Mouse (Mus musculus) testis, adult 2 months (tissue): Measurements from ENCODE around the gene Dbnl. TPM values are rescaled to one million over a fixed set of nuclear protein-coding genes. Genes with fewer than 3 reads are reported as not detected.

Source experiments
- H3K27ac ChIP-seq: fragments of 200-500 bp; 2 replicates; pipeline ENCODE4 v1.5.1; 2012; ENCODE audit warnings: low read depth, low read length; ENCODE audit not compliant: control insufficient read depth, insufficient read depth
- H3K27me3 ChIP-seq: fragments of 200-500 bp; 2 replicates; pipeline ENCODE4 v1.6.1; 2012; ENCODE audit warnings: mild to moderate bottlenecking, low read length, moderate library complexity; ENCODE audit not compliant: control insufficient read depth, insufficient read depth
- H3K36me3 ChIP-seq: fragments of 200-500 bp; 2 replicates; pipeline ENCODE4 v1.6.1; 2012; ENCODE audit warnings: mild to moderate bottlenecking, low read length; ENCODE audit not compliant: control insufficient read depth, insufficient read depth
- H3K4me1 ChIP-seq: fragments of 200-500 bp; 2 replicates; pipeline ENCODE4 v1.6.1; 2012; ENCODE audit warnings: low read length; ENCODE audit not compliant: control insufficient read depth, insufficient read depth
- H3K4me3 ChIP-seq: fragments of 200-500 bp; 2 replicates; pipeline ENCODE4 v1.5.1; 2012; ENCODE audit warnings: low read depth, mild to moderate bottlenecking, low read length, moderate library complexity, mixed read lengths; ENCODE audit not compliant: control insufficient read depth
- CTCF ChIP-seq: fragments of 200-500 bp; IDR thresholded peaks from 2 replicates; pipeline ENCODE4 v1.5.1; 2012; ENCODE audit warnings: low read depth, mild to moderate bottlenecking, inconsistent platforms, low read length, moderate library complexity; ENCODE audit not compliant: control insufficient read depth, insufficient read depth, insufficient replicate concordance
- POLR2A ChIP-seq: fragments of 200-500 bp; IDR thresholded peaks from 2 replicates; pipeline ENCODE4 v1.6.1; 2012; ENCODE audit warnings: low read depth, mild to moderate bottlenecking, inconsistent platforms, low read length, moderate library complexity; ENCODE audit not compliant: control insufficient read depth
- polyA plus RNA-seq: library from polyadenylated mRNA; depleted of rRNA; stranded (reverse); fragments of >200 nt; gene quantifications from 2 replicates; pipeline ENCODE4 v1.2.3, GENCODE M21; 2012; rRNA removed

Gene Dbnl
- 19.6 and 22.3 TPM in 2 replicates for polyA plus RNA-seq

DNA sequence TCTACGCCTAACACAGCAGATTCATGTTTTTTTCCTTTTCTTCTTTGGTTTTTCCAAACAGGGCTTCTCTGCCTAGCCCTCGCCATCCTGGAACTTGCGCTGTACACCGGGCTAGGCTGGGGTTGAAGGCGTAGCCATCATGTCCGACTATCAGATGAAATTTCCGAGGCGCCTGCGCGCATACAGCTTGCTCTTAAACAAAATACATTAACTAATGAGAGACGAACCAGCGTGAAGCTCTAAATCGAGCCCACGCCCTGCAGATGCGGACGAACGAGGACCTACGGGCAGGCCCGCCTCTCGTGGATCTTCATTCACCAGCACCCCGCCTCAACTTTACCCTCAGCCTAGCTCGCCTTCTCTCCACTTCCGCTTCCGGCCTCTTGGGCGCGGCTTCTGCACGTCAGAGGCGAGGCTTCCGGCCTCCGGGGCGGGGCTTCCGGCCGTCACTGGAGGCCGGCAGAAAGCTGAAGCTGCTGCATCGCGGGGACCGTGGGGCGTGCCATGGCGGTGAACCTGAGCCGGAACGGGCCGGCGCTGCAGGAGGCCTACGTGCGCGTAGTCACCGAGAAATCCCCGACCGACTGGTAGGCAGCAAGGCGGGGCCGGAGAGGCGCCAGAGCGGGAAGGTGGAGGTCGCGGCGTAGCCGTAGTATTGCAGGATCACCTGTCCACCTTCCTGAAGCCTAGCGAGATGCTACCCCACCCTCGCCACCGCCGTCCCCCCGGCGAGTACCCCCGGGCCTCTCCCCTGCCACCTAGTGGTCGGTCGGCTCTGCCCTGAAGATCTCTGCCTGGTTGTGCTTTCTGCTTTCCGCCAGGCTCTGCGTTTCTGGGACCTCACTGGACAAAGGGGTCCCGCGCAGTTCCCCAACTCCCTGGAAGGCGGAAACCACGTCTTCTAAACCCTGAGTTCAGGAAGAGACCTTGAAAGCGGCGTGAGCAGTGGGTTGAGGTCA lies at the start of gene Dbnl:
Dbnl (plus strand) TSS at position 433 of the 959 bp plus-strand sequence.
- peak within 1 kb of the TSS; percentile 89 for H3K27ac ChIP-seq
- H3K4me3 ChIP-seq = peak within 1 kb of the TSS; percentile 93
- H3K27me3 ChIP-seq = no peaks in the 10 kb centered on the region
- no peaks in the 10 kb centered on the region; the same call in 1 of the 2 replicates for H3K36me3 ChIP-seq
- H3K4me1 ChIP-seq = peaks cover 11% of the 10 kb centered on the region
- peak; percentile 56 for TF ChIP-seq CTCF
- peak; percentile 96 for TF ChIP-seq POLR2A

- Histone ChIP-seq H3K27me3 (no peaks in the 10 kb centered on the region), H3K4me1 (peaks cover 14% of the 10 kb centered on the region), H3K27ac (no peak overlapping the region), H3K36me3 (no peaks in the 10 kb centered on the region), H3K4me3 (no peak overlapping the region)
- TF ChIP-seq POLR2A = no peak
- TF ChIP-seq CTCF = no peak
Measured at GRCm38 (mm10) chr11:5738888-5739632, 49.2 kb upstream of the Dbnl start.

- TF ChIP-seq POLR2A (no peak), CTCF (no peak)
- no peaks in the 10 kb centered on the region for H3K27me3 ChIP-seq
- H3K36me3 ChIP-seq = no peaks in the 10 kb centered on the region
- 0 out of 2 replicates have a peak overlapping the region, but pooled peaks have one; percentile 49 for H3K27ac ChIP-seq
- H3K4me3 ChIP-seq = no peak overlapping the region
- H3K4me1 ChIP-seq = peaks cover 14% of the 10 kb centered on the region
Measured at GRCm38 (mm10) chr11:5739846-5740245, 48.4 kb upstream of the Dbnl start.

DNA sequence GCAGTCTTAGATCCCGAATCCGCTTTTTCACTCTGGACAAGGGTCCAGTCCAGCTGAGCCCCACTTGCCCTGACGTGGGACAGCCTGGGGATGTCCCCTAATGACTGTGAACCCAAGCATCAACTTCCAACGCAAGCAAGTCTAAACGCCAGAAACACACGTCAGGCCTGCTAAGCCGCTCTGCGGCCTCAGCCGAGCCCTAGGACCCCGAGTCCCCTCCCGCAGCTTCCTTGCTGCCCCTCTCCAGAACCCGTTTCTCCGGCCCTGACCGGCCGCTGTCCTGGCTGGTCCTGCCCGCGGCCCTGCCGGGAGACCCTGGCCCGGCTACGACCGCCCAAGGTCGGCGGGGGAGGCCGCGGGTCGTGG lies 47.7 kb upstream of the Dbnl start:
- peaks cover 14% of the 10 kb centered on the region for H3K4me1 ChIP-seq
- TF ChIP-seq POLR2A (no peak), CTCF (no peak)
- no peaks in the 10 kb centered on the region for H3K27me3 ChIP-seq
- H3K4me3 ChIP-seq = peak overlapping the region; percentile 82
- no peaks in the 10 kb centered on the region for H3K36me3 ChIP-seq
- peak overlapping the region; percentile 80 for H3K27ac ChIP-seq

- TF ChIP-seq CTCF (no peak), POLR2A (peak; percentile 74)
- Histone ChIP-seq H3K36me3 (no peaks in the 10 kb centered on the region), H3K4me1 (peaks cover 14% of the 10 kb centered on the region), H3K4me3 (peak overlapping the region; percentile 82), H3K27ac (peak overlapping the region; percentile 80), H3K27me3 (no peaks in the 10 kb centered on the region)
Measured at GRCm38 (mm10) chr11:5740965-5741627, 47.2 kb upstream of the Dbnl start.

DNA sequence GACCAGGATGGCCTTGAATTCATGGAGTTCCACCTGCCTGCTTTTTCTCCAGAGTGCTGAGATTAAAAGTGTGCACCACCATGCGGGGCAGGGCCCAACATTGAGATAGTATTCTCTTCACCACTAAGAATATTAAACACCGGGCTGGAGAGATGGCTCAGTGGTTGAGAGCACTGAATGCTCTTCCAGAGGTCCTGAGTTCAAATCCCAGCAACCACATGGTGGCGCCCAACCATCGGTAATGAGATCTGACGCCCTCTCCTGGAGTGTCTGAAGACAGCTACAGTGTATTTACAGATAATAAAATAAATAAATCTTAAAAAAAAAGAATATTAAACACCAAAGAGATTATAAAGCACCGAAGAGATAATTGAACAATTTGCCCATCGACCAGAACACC lies 46.2 kb upstream of the Dbnl start:
- Histone ChIP-seq H3K4me3 (no peak overlapping the region), H3K4me1 (peaks cover 14% of the 10 kb centered on the region), H3K27me3 (no peaks in the 10 kb centered on the region), H3K36me3 (no peaks in the 10 kb centered on the region), H3K27ac (no peak overlapping the region)
- TF ChIP-seq POLR2A = no peak

DNA sequence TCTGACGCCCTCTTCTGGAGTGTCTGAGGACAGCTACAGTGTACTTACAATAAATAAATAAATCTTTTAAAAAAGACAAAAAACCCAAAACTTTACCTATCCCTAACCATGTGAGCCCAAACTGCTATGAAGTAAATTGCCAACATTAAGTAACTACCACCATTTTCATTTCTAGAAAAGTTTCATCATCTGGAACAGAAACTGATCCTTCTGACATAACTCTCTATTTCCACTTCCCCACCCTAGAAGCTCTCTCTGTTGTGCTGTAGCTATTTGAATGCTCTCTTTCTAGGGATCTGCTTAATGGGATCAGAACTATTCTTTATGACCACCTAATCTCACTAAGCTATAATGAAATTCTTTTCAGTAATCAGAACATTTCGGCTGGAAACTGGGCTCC lies 43.3 kb upstream of the Dbnl start:
- no peak for TF ChIP-seq POLR2A
- Histone ChIP-seq H3K4me1 (peaks cover 11% of the 10 kb centered on the region), H3K4me3 (no peak overlapping the region), H3K27me3 (no peaks in the 10 kb centered on the region), H3K27ac (no peak overlapping the region), H3K36me3 (no peaks in the 10 kb centered on the region)
